Mouse (Mus musculus): Measurements from ENCODE around the gene B4galt7.

DNA sequence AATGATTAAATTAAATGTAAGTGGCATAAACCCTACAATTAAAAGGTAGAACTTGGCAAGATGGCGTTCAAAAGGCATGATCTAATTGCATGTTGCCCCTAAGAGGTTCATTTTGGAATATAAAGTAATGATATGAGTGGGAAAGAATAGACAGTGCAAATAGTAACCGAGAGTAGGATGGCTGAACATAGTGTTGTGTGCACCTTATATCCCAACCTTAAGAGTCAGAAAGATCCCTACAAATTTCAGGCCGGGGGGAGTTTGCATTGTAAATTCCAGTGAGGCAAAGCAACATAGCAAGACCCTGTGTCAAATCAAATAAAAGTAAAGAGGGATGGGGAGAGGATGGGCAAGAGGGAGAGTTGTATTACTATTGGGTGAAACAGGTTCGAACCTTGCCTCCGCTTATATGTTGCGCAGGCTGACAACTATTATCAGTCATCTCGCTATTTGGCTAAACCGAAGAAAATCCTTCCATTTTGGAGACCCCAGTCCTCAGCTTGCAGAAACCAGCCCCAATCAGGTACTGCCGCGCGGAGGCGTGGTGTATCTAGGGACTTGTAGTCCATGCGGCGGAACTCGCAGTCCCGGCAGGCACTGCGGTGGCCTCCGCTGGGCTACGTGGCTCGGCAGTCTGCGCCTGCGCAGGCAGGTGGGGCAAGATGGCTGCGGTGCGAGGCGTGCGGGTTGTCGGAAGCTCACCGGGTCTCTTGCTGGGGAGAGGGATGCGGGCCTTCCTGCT is 7.0 kb upstream of the B4galt7 start:
- TF ChIP-seq CTCF (IDR thresholded peaks at IDR 0.05; ENCODE audit: insufficient read depth, low read depth, low read length) (no peak), POLR2A (IDR thresholded peaks at IDR 0.05; ENCODE audit: insufficient read depth, low read depth, low read length) (peak; percentile 86)

Data from olfactory bulb, adult 2 months (tissue).